In genomic region chr1:88869885-88870284, GRCm38 (mm10) we compare ENCODE assay signal across 12 mouse cellular contexts.
A peak's percentile ranks its signal among the peaks of the same experiment; 100 is the strongest.
DNase-seq lines count a peak whose midpoint lies in the region; ATAC-seq and TF ChIP-seq lines count a peak whose summit lies in the region.
"Had no signal": no experiment of that assay in that cellular context is flagged by ENCODE, and none has a peak within 500 bp of the region (broad histone marks: within the 10 kb centered on the region; RNA-seq: fewer than 3 reads in every experiment).

No protein-coding gene starts in this region.

- 72% methylated on average over 4 of the region's 4 CpGs for WGBS in midbrain, embryonic 14.5 days
- WGBS in midbrain, embryonic 16.5 days: 69% methylated on average over 4 of the region's 4 CpGs
- 80% methylated on average over 4 of the region's 4 CpGs for WGBS in heart, embryonic 12.5 days

- H3K79me2 ChIP-seq in myocyte (ENCODE audit: control insufficient read depth, insufficient read depth): no peaks in the 10 kb centered on the region

- no peak for ATAC-seq in midbrain, embryonic 14.5 days (ENCODE audit: low FRiP score, low TSS enrichment)
- ATAC-seq in midbrain, embryonic 16.5 days: no peak
- ATAC-seq in heart, embryonic 12.5 days (ENCODE audit: insufficient number of reproducible peaks, low FRiP score): no peak
- ATAC-seq: liver, embryonic 12.5 days had no signal

- H3K27me3 ChIP-seq in midbrain, embryonic 14.5 days (ENCODE audit: control insufficient read depth, insufficient read depth, low read length): no peaks in the 10 kb centered on the region
- no peaks in the 10 kb centered on the region for H3K27me3 ChIP-seq in midbrain, embryonic 16.5 days (ENCODE audit: control insufficient read depth, insufficient read depth, low read depth, low read length)
- no peaks in the 10 kb centered on the region for H3K27me3 ChIP-seq in myocyte (ENCODE audit: control insufficient read depth, insufficient read depth, insufficient read length)
- H3K27me3 ChIP-seq in heart, embryonic 12.5 days (replicated peaks): no peaks in the 10 kb centered on the region
- H3K27me3 ChIP-seq: liver, embryonic 12.5 days; stomach, embryonic 15.5 days had no signal

- H3K4me2 ChIP-seq in midbrain, embryonic 14.5 days (ENCODE audit: low read length): no peak overlapping the region
- no peak overlapping the region for H3K4me2 ChIP-seq in midbrain, embryonic 16.5 days (ENCODE audit: low read length)
- H3K4me2 ChIP-seq in myocyte (ENCODE audit: low read depth): peak overlapping the region; percentile 51
- no peak overlapping the region for H3K4me2 ChIP-seq in heart, embryonic 12.5 days
- H3K4me2 ChIP-seq: liver, embryonic 12.5 days; stomach, embryonic 15.5 days had no signal

- intact Hi-C loops in heart, postnatal 36 days (cut with DNase I): no loop called here

- DNase-seq in midbrain, embryonic 14.5 days: peak; percentile 31
- DNase-seq in cerebellum, adult 9-10 months: peak; percentile 44
- peak; percentile 56 for DNase-seq in kidney, adult 18-20 months
- no peak for DNase-seq in heart, postnatal 36 days
- DNase-seq: heart, adult 11 months; right cerebral cortex, postnatal 14 days had no signal

- H3K27ac ChIP-seq in midbrain, embryonic 14.5 days (replicated peaks; ENCODE audit: low read depth, low read length): no peak overlapping the region
- H3K27ac ChIP-seq in midbrain, embryonic 16.5 days (ENCODE audit: low read length): no peak overlapping the region
- H3K27ac ChIP-seq in heart, embryonic 12.5 days (ENCODE audit: poor library complexity, severe bottlenecking): no peak overlapping the region
- H3K27ac ChIP-seq: liver, embryonic 12.5 days; macrophage; stomach, embryonic 15.5 days had no signal

- no peak overlapping the region for H3ac ChIP-seq in myocyte (ENCODE audit: control insufficient read depth, insufficient read length)

- H3K4me3 ChIP-seq in midbrain, embryonic 14.5 days (replicated peaks; ENCODE audit: low read depth, low read length): no peak overlapping the region
- H3K4me3 ChIP-seq in midbrain, embryonic 16.5 days (ENCODE audit: low read depth, low read length): no peak overlapping the region
- H3K4me3 ChIP-seq in myocyte: no peak overlapping the region
- no peak overlapping the region for H3K4me3 ChIP-seq in heart, embryonic 12.5 days
- H3K4me3 ChIP-seq: liver, embryonic 12.5 days; stomach, embryonic 15.5 days had no signal

- no peak for TF ChIP-seq POLR2A in myocyte (IDR thresholded peaks at IDR 0.05; ENCODE audit: insufficient read length, low read depth)

- no peaks in the 10 kb centered on the region for H3K36me3 ChIP-seq in midbrain, embryonic 14.5 days (ENCODE audit: control insufficient read depth, insufficient read depth, low read length)
- H3K36me3 ChIP-seq in midbrain, embryonic 16.5 days (ENCODE audit: control insufficient read depth, insufficient read depth, low read length): no peaks in the 10 kb centered on the region
- H3K36me3 ChIP-seq in myocyte (ENCODE audit: control insufficient read depth, insufficient read depth): no peaks in the 10 kb centered on the region
- H3K36me3 ChIP-seq in heart, embryonic 12.5 days: no peaks in the 10 kb centered on the region
- H3K36me3 ChIP-seq: liver, embryonic 12.5 days; stomach, embryonic 15.5 days had no signal

- H3K9me3 ChIP-seq in midbrain, embryonic 14.5 days (ENCODE audit: control insufficient read depth, low read length): no peaks in the 10 kb centered on the region; the same call in 1 of the 2 replicates
- H3K9me3 ChIP-seq in midbrain, embryonic 16.5 days (replicated peaks; ENCODE audit: control insufficient read depth, low read length, poor library complexity, severe bottlenecking): no peaks in the 10 kb centered on the region
- H3K9me3 ChIP-seq in heart, embryonic 12.5 days (replicated peaks): no peaks in the 10 kb centered on the region
- H3K9me3 ChIP-seq: stomach, embryonic 15.5 days had no signal

- H3K4me1 ChIP-seq in midbrain, embryonic 14.5 days (ENCODE audit: control insufficient read depth, insufficient read depth, low read length): peaks cover 7% of the 10 kb centered on the region; the same call in 1 of the 2 replicates
- 0 out of 2 replicates have a peak, but pooled peaks cover 3% of the 10 kb centered on the region for H3K4me1 ChIP-seq in midbrain, embryonic 16.5 days (ENCODE audit: control insufficient read depth, insufficient read depth, low read length)
- H3K4me1 ChIP-seq in heart, embryonic 12.5 days (replicated peaks): no peaks in the 10 kb centered on the region
- H3K4me1 ChIP-seq: liver, embryonic 12.5 days; stomach, embryonic 15.5 days had no signal

- no peak overlapping the region for H3K9ac ChIP-seq in midbrain, embryonic 14.5 days (replicated peaks; ENCODE audit: low read length)
- H3K9ac ChIP-seq in midbrain, embryonic 16.5 days (ENCODE audit: low read depth, low read length): no peak overlapping the region
- H3K9ac ChIP-seq in heart, embryonic 12.5 days: no peak overlapping the region
- H3K9ac ChIP-seq: liver, embryonic 12.5 days; stomach, embryonic 15.5 days had no signal

TF ChIP-seq in myocyte, 11 proteins besides CTCF, POLR2A, EP300 and RAD21:
- TF ChIP-seq MYOD1 (IDR thresholded peaks at IDR 0.05; ENCODE audit: control insufficient read depth in 1 of 3, insufficient read length in 2 of 3, low read depth in 2 of 3) (peak in 2 of 3 experiments; percentile 7 to 43), MYOG (IDR thresholded peaks at IDR 0.05; ENCODE audit: control insufficient read depth in 1 of 3, insufficient read depth in 1 of 3, insufficient read length in 2 of 3, low read depth in 2 of 3) (no peak)

Comparison
In these comparisons a context has a peak if more than half of its experiments do, and no peak if none do; other contexts are left out.
1. DNase-seq: peak in midbrain, embryonic 14.5 days (single experiment), cerebellum, adult 9-10 months (single experiment) and kidney, adult 18-20 months (single experiment); none in heart, postnatal 36 days (0 of 2).